Mouse (Mus musculus): ENCODE data around the gene Hectd1. TPM values are rescaled to one million over a fixed set of nuclear protein-coding genes. Genes with fewer than 3 reads are reported as not detected.

Hectd1 gene
- polyA plus RNA-seq, 1 experiment from 2014 or later, result 43.1 TPM

DNA sequence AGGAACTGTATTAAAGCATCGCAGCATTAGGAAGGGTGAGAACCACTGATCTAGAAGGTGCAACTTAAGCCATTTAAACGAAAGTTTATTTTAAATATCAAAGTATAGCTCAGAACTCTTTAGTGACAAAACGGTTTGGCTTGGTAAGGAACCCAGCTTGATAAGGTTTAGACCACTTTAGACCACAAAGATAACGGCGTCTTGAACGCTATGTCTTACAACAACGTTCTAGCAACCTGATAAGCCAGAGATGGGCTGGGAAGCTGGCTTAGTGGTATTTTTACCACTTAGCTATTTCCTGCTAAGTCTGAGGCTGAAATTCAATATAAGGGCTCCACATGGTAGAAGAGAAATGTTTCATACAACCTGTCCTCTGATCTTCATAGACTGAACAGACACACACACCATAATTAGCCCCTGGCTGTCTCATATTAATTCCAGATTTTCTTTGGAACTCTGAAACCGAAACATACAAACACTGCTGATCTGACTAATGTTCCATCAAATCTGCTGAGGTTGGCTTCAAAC is 27.5 kb upstream of the Hectd1 start:
- 83% methylated on average over 8 of the region's 8 CpGs for WGBS
- ATAC-seq (ENCODE audit: insufficient number of reproducible peaks, insufficient read depth, low FRiP score, low TSS enrichment), result no peak
- H3K9ac ChIP-seq, result no peak overlapping the region

DNA sequence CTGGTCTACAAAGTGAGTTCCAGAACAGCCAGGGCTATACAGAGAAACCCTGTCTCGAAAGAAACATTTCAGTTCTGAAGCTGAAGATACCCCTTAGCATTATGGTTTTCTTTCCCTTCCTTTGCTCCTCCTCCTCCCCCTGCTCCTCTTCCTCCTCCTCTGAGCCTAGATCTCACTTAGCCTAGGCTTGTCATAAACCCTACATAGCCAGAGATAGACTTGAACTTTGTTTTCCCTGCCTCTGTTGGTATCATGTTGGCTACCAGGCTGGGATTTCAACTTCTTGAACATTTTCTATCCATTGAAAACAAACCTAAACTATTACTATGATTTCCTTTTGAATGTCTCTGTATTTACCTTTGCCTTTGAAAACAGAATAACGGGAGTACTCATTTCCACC is 26.5 kb upstream of the Hectd1 start:
- H3K27ac ChIP-seq, result no peak overlapping the region
- no peaks in the 10 kb centered on the region for H3K27me3 ChIP-seq
- WGBS, result 88% methylated on average over 2 of the region's 2 CpGs
- H3K4me3 ChIP-seq, result no peak overlapping the region
- no peak overlapping the region for H3K9ac ChIP-seq
- ATAC-seq (ENCODE audit: insufficient number of reproducible peaks, insufficient read depth, low FRiP score, low TSS enrichment), result no peak
- H3K4me1 ChIP-seq, result no peaks in the 10 kb centered on the region
- H3K4me2 ChIP-seq (replicated peaks), result no peak overlapping the region
- no peaks in the 10 kb centered on the region for H3K36me3 ChIP-seq
- H3K9me3 ChIP-seq, result no peaks in the 10 kb centered on the region

More for the DNA sequence above, 27.5 kb upstream of the Hectd1 start:
- H3K36me3 ChIP-seq, result no peaks in the 10 kb centered on the region
- no peak overlapping the region for H3K4me3 ChIP-seq
- H3K27me3 ChIP-seq, result no peaks in the 10 kb centered on the region
- H3K4me1 ChIP-seq, result no peaks in the 10 kb centered on the region
- H3K27ac ChIP-seq, result no peak overlapping the region
- no peaks in the 10 kb centered on the region for H3K9me3 ChIP-seq
- H3K4me2 ChIP-seq (replicated peaks), result no peak overlapping the region

DNA sequence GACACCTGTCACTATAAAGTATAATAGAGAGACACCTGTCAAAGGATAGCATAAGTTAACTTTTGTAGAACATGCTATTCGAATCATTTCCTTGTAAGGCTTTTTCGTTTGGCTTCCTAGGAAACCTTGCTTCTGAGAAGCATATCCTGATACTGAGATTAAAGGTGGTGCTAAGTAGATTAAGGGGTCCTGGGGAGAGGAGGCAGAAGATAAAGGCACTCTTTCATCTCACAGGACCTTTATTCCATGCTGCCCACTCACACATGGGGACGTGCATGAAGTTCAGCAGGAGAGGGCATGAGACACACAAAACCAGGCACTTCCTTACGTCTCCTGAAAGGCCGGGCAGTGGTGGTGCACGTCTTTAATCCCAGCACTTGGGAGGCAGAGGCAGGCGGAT is 26.1 kb upstream of the Hectd1 start:
- H3K27ac ChIP-seq, result no peak overlapping the region
- no peak overlapping the region for H3K9ac ChIP-seq
- no peak for ATAC-seq (ENCODE audit: insufficient number of reproducible peaks, insufficient read depth, low FRiP score, low TSS enrichment)
- no peak overlapping the region for H3K4me3 ChIP-seq
- 79% methylated on average over 7 of the region's 7 CpGs for WGBS
- H3K27me3 ChIP-seq, result no peaks in the 10 kb centered on the region
- no peak overlapping the region for H3K4me2 ChIP-seq (replicated peaks)
- no peaks in the 10 kb centered on the region for H3K9me3 ChIP-seq
- H3K36me3 ChIP-seq, result no peaks in the 10 kb centered on the region
- H3K4me1 ChIP-seq, result no peaks in the 10 kb centered on the region

DNA sequence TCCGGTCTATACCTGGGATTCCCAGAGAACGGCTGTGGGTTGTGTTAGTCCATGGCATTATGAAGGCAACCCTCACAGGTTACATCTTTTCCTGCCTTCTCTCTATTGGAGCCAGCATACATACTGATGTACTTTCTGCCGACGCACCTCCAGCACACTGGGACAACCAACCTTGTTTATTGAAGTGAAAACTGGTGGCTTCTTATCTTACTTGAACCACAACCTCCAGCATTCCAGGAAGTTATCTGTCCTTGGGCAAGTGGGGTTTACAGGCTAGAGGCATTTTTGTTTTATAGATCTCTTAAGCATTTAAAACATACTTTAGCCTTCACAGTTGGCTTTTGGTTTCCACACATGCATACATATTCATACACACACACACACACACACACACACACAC is 22.3 kb upstream of the Hectd1 start:
- Histone ChIP-seq H3K9me3 (no peaks in the 10 kb centered on the region), H3K4me2 (replicated peaks) (no peak overlapping the region), H3K9ac (no peak overlapping the region), H3K27me3 (no peaks in the 10 kb centered on the region), H3K4me3 (no peak overlapping the region), H3K27ac (no peak overlapping the region), H3K4me1 (no peaks in the 10 kb centered on the region), H3K36me3 (no peaks in the 10 kb centered on the region)
- ATAC-seq (ENCODE audit: insufficient number of reproducible peaks, insufficient read depth, low FRiP score, low TSS enrichment), result no peak
- WGBS, result 88% methylated on average over 4 of the region's 4 CpGs

DNA sequence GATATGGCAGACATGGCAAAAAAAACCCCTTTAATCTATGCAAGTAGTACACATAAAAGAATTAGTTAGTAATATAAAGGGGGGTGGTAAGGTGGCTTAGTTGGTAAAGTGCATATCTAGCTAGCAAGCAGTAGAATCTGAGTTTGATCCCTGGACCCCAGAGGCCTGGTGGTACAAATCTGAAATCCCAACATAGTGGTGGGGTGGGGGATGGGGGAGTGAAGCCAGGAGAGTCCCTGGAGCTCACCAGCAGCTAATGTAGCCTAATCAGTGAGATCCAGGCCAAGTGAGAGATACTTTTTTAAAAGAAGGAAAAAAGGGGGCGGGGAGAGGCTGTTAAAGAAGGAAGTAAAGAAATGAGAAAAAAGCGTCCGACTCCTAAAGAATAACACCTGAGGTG is 21.8 kb upstream of the Hectd1 start:
- no peaks in the 10 kb centered on the region for H3K27me3 ChIP-seq
- no peak overlapping the region for H3K9ac ChIP-seq
- no peak overlapping the region for H3K4me3 ChIP-seq
- WGBS, result 85% methylated on average over 3 of the region's 3 CpGs
- no peak overlapping the region for H3K27ac ChIP-seq
- no peak overlapping the region for H3K4me2 ChIP-seq (replicated peaks)
- H3K4me1 ChIP-seq, result no peaks in the 10 kb centered on the region
- no peaks in the 10 kb centered on the region for H3K9me3 ChIP-seq
- no peak for ATAC-seq (ENCODE audit: insufficient number of reproducible peaks, insufficient read depth, low FRiP score, low TSS enrichment)
- no peaks in the 10 kb centered on the region for H3K36me3 ChIP-seq

DNA sequence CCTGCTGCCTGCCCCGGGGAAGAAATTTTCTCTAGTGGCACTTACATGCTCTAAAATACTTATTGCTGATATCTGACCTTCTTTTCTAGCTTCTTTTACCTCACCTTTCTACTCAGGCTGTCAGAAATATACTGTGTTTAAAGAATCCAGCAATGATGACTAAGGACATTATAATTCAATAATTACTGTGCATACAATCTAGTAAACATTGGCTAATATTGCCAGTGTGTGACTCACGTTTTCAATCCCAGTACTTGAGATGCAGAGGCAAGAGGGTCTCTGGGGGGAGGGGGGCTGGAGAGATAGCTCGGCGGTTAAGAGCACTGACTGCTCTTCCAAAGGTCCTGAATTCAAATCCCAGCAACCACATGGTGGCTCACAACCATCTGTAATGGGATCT is 21.0 kb upstream of the Hectd1 start:
- H3K36me3 ChIP-seq, result no peaks in the 10 kb centered on the region
- no peak overlapping the region for H3K4me3 ChIP-seq
- no peak for ATAC-seq (ENCODE audit: insufficient number of reproducible peaks, insufficient read depth, low FRiP score, low TSS enrichment)
- H3K4me1 ChIP-seq, result no peaks in the 10 kb centered on the region
- H3K27ac ChIP-seq, result no peak overlapping the region
- H3K4me2 ChIP-seq (replicated peaks), result no peak overlapping the region
- H3K9ac ChIP-seq, result no peak overlapping the region
- 86% methylated on average over 4 of the region's 4 CpGs for WGBS
- H3K27me3 ChIP-seq, result no peaks in the 10 kb centered on the region
- no peaks in the 10 kb centered on the region for H3K9me3 ChIP-seq

DNA sequence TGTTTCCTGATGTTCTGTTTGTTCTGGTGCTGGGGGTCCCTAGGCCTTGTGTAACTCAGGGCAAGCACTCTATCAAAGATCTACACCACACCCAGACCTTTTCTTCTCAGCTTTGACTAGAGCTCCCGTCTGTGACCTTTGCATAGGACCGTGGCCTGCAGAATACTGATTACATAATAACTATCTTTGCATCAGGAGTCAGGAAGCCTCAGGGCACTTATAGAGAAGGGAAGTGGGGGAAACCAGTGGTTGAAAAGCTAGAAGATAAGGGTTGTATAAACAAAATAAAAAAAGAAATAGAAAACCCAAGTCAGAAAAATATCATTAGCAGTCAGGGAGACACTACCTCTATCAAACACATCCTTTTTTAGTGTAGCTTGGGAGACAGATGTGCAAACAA is 20.6 kb upstream of the Hectd1 start:
- ATAC-seq (ENCODE audit: insufficient number of reproducible peaks, insufficient read depth, low FRiP score, low TSS enrichment), result no peak
- H3K4me2 ChIP-seq (replicated peaks), result no peak overlapping the region
- H3K27me3 ChIP-seq, result no peaks in the 10 kb centered on the region
- H3K27ac ChIP-seq, result no peak overlapping the region
- 82% methylated on average over 2 of the region's 2 CpGs for WGBS
- no peak overlapping the region for H3K9ac ChIP-seq
- H3K4me1 ChIP-seq, result no peaks in the 10 kb centered on the region
- no peaks in the 10 kb centered on the region for H3K36me3 ChIP-seq
- H3K9me3 ChIP-seq, result no peaks in the 10 kb centered on the region
- H3K4me3 ChIP-seq, result no peak overlapping the region

DNA sequence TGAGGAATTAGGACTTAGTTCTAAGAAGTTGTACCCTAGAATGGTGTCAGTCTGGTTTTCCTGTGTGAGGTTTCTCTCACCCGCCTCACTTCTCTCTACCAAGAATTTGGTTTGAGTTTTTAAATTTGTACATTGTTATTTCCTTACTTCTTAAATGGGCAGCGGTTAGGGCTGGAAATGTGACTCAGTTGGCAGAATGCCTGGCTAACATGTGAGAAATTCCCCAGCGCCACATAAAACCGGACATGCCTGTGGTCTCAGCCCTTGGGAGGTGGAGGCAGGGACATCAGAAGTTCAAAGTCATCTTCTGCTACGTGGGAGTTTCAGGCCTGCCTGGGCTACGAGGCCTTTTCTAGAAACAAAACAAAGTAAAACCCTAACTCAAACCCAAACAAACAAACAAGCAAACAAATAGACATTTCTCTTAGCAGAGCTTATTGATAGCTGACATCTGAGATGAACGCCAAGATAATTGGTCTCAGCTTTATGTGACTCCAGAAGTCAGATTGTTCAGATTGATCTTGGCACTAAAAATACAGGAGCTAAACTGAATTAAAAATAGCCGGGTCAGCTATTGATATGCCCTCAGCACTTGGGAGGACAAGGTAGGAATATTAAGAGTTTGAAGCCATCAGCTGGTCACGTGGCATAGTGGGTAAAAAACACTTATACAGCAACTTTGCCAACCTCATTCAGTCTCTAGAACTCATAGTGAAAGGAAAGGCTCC is 18.8 kb upstream of the Hectd1 start:
- no peaks in the 10 kb centered on the region for H3K9me3 ChIP-seq
- no peaks in the 10 kb centered on the region for H3K36me3 ChIP-seq
- H3K9ac ChIP-seq, result no peak overlapping the region
- no peak overlapping the region for H3K4me3 ChIP-seq
- no peaks in the 10 kb centered on the region for H3K27me3 ChIP-seq
- H3K4me2 ChIP-seq (replicated peaks), result no peak overlapping the region
- 77% methylated on average over 9 of the region's 9 CpGs for WGBS
- no peak for ATAC-seq (ENCODE audit: insufficient number of reproducible peaks, insufficient read depth, low FRiP score, low TSS enrichment)
- peaks cover 7% of the 10 kb centered on the region for H3K4me1 ChIP-seq
- H3K27ac ChIP-seq, result no peak overlapping the region

DNA sequence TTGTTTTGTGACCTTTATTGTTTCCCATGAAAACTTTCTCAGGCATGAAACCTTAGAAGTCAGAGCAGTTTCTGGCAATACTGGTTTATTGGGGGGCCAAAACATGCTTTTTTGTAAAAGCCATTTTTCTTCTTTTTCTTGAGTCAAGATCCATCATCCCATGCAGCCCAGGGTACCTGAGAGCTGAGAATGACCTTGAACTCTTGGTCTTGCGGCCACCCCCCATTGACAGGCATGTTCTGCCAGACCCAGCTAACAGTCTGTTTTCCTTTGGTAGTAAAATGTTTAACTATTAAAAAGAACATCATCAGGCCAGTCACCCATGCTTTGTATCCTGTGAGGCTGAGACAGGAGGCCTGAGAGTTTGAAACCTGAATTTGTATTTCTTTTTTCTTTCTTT is 15.9 kb upstream of the Hectd1 start:
- Histone ChIP-seq H3K27ac (no peak overlapping the region; the same call in 1 of the 2 replicates), H3K9me3 (no peaks in the 10 kb centered on the region), H3K4me2 (replicated peaks) (peak overlapping the region; percentile 62), H3K27me3 (no peaks in the 10 kb centered on the region), H3K36me3 (no peaks in the 10 kb centered on the region), H3K9ac (no peak overlapping the region), H3K4me1 (peaks cover 7% of the 10 kb centered on the region), H3K4me3 (peak overlapping the region; percentile 57)
- 0 out of 2 replicates have a peak, but pooled peaks have one; percentile 28 for ATAC-seq (ENCODE audit: insufficient number of reproducible peaks, insufficient read depth, low FRiP score, low TSS enrichment)
- WGBS, result 33% methylated on average over 1 of the region's 1 CpGs

DNA sequence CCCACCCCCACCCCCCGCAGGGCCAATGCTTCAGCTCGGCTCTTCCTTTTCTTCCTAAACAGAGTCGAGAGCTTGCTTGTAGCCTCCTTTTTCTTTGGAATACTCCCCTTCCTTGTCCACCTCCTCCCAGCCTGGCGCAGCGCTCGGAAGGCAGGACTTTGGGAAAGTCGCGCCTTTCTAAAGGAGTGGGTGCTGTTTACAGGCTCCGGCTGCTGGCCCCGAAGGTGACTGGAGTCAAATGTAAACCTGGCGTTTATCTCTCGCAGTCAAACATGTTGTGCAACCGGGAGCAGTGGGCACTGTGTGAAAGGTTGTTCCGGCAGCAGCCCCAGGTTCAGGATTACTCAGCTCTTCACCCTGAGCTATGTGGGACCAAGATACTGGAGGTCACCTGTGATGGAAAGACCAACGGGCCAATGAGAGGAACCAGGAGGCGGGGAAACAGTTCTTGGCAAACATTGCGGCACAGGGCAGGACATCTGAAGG is 15.5 kb upstream of the Hectd1 start:
- Histone ChIP-seq H3K9ac (peak overlapping the region; percentile 48; the same call in 1 of the 2 replicates), H3K9me3 (no peaks in the 10 kb centered on the region), H3K4me2 (replicated peaks) (peak overlapping the region; percentile 62), H3K36me3 (no peaks in the 10 kb centered on the region), H3K27me3 (no peaks in the 10 kb centered on the region), H3K4me3 (peak overlapping the region; percentile 57), H3K27ac (peak overlapping the region; percentile 84), H3K4me1 (peaks cover 7% of the 10 kb centered on the region)
- under 1% methylated on average over 17 of the region's 17 CpGs for WGBS
- ATAC-seq (ENCODE audit: insufficient number of reproducible peaks, insufficient read depth, low FRiP score, low TSS enrichment), result peak; percentile 93

DNA sequence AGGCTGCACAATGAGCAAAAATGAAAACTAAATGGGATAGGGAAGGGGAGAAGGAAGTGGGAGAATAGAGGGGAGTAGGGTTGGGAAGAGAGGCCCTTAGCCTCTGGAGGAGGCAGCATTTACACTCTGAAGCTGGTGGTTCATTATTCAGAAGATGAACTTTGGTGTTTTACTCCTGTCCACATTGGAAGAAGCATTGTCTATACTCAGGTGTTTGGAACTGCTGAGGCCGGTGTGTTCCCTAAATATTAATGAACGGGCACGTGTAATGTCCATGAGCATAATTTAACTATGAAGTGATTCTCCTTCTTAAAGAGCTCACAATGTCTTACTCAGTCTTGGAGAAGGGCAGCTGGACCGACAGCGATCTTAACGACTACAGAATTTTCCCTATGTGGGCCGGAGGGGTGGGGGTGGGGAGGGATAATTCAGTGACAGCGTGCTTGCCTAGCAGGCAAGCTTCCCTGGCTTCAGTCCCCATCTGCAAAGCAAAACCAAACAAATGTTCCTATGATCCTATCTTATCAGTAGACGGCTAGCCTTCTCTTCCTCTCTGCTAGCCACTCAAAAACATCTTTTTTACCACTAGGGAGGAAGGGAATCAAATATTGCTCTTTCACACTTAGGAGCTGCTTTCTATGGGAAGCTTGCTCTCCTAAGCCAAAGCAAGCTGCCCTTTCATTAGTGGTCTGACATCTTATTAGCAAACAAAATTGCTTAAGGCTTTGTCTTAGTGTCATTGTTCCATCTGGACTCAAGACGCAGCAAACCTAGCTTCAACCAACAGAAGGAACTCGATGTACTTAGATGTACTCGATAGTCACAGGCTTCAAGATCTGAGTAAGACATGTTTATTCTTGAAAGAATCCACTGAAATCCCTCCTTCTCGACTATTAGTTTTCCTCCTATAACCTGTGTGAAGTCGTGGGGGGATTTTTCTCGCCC is 14.5 kb upstream of the Hectd1 start:
- Histone ChIP-seq H3K27ac (0 out of 2 replicates have a peak overlapping the region, but pooled peaks have one; percentile 84), H3K9ac (peak overlapping the region; percentile 48; the same call in 1 of the 2 replicates)
- WGBS, result 38% methylated on average over 15 of the region's 15 CpGs

More for the DNA sequence above, 14.5 kb upstream of the Hectd1 start:
- no peaks in the 10 kb centered on the region for H3K9me3 ChIP-seq
- no peak for ATAC-seq (ENCODE audit: insufficient number of reproducible peaks, insufficient read depth, low FRiP score, low TSS enrichment)
- peak overlapping the region; percentile 62 for H3K4me2 ChIP-seq (replicated peaks)
- no peaks in the 10 kb centered on the region for H3K36me3 ChIP-seq
- no peaks in the 10 kb centered on the region for H3K27me3 ChIP-seq
- H3K4me3 ChIP-seq, result peak overlapping the region; percentile 57
- H3K4me1 ChIP-seq, result peaks cover 7% of the 10 kb centered on the region

Data from embryonic facial prominence, embryonic 12.5 days (tissue).